Mouse (Mus musculus): Measurements from ENCODE around the gene Flad1. TPM values are rescaled to one million over a fixed set of nuclear protein-coding genes. Genes with fewer than 3 reads are reported as not detected.

Flad1 gene
- polyA plus RNA-seq, 1 experiment from 2014 or later: 28.5 TPM

- Histone ChIP-seq H3K4me2 (ENCODE audit: low read depth, low read length, severe bottlenecking) (peak overlapping the region; percentile 99), H3K27me3 (ENCODE audit: control insufficient read depth, insufficient read depth, low read length) (peaks cover under 1% of the 10 kb centered on the region), H3K36me3 (ENCODE audit: control insufficient read depth, insufficient read depth, low read length) (no peaks in the 10 kb centered on the region), H3K4me1 (replicated peaks; ENCODE audit: control insufficient read depth, insufficient read depth, low read length) (peaks cover 32% of the 10 kb centered on the region), H3K4me3 (ENCODE audit: low read depth, low read length) (peak overlapping the region; percentile 48), H3K9me3 (ENCODE audit: control insufficient read depth, low read length) (no peaks in the 10 kb centered on the region), H3K9ac (ENCODE audit: low read length) (peak overlapping the region; percentile 65), H3K27ac (ENCODE audit: low read depth, low read length) (no peak overlapping the region)
- under 1% methylated on average over 44 of the region's 44 CpGs for whole genome bisulfite sequencing
- ATAC-seq (replicated peaks; ENCODE audit: low FRiP score) (no peak), DNase-seq (ENCODE audit: low spot score) (peak; percentile 84)
These were observed 15.6 kb downstream of the Flad1 start for GRCm38 (mm10) chr3:89395806-89396653.

- DNase-seq (ENCODE audit: low spot score) (no peak), ATAC-seq (replicated peaks; ENCODE audit: low FRiP score) (no peak)
- H3K4me3 ChIP-seq (ENCODE audit: low read depth, low read length): peak overlapping the region; percentile 48
- H3K27me3 ChIP-seq (ENCODE audit: control insufficient read depth, insufficient read depth, low read length): peaks cover 2% of the 10 kb centered on the region
- no peak overlapping the region for H3K27ac ChIP-seq (ENCODE audit: low read depth, low read length)
- H3K4me2 ChIP-seq (ENCODE audit: low read depth, low read length, severe bottlenecking): peak overlapping the region; percentile 99
- H3K9ac ChIP-seq (ENCODE audit: low read length): peak overlapping the region; percentile 30; the same call in 1 of the 2 replicates
- H3K9me3 ChIP-seq (ENCODE audit: control insufficient read depth, low read length): no peaks in the 10 kb centered on the region
- H3K36me3 ChIP-seq (ENCODE audit: control insufficient read depth, insufficient read depth, low read length): no peaks in the 10 kb centered on the region
- H3K4me1 ChIP-seq (replicated peaks; ENCODE audit: control insufficient read depth, insufficient read depth, low read length): peaks cover 36% of the 10 kb centered on the region
- WGBS: 1% methylated on average over 10 of the region's 10 CpGs
These were observed 16.3 kb downstream of the Flad1 start for GRCm38 (mm10) chr3:89395419-89395805.

- peak overlapping the region; percentile 48 for H3K4me3 ChIP-seq (ENCODE audit: low read depth, low read length)
- no peaks in the 10 kb centered on the region for H3K36me3 ChIP-seq (ENCODE audit: control insufficient read depth, insufficient read depth, low read length)
- ATAC-seq (replicated peaks; ENCODE audit: low FRiP score): no peak; the same call in 1 of the 2 replicates
- H3K4me2 ChIP-seq (ENCODE audit: low read depth, low read length, severe bottlenecking): peak overlapping the region; percentile 99
- H3K27me3 ChIP-seq (ENCODE audit: control insufficient read depth, insufficient read depth, low read length): peaks cover 2% of the 10 kb centered on the region
- H3K27ac ChIP-seq (ENCODE audit: low read depth, low read length): no peak overlapping the region
- 0% methylated on average over 12 of the region's 12 CpGs for WGBS
- peak overlapping the region; percentile 30; the same call in 1 of the 2 replicates for H3K9ac ChIP-seq (ENCODE audit: low read length)
- H3K4me1 ChIP-seq (replicated peaks; ENCODE audit: control insufficient read depth, insufficient read depth, low read length): peaks cover 36% of the 10 kb centered on the region
- H3K9me3 ChIP-seq (ENCODE audit: control insufficient read depth, low read length): no peaks in the 10 kb centered on the region
- peak; percentile 90 for DNase-seq (ENCODE audit: low spot score)
These were observed 16.8 kb downstream of the Flad1 start for GRCm38 (mm10) chr3:89394894-89395256.

- Histone ChIP-seq H3K4me3 (ENCODE audit: low read depth, low read length) (peak within 1 kb of the TSS; percentile 48), H3K27me3 (ENCODE audit: control insufficient read depth, insufficient read depth, low read length) (peaks cover 2% of the 10 kb centered on the region)
- ATAC-seq (replicated peaks; ENCODE audit: low FRiP score): peak; percentile 59
These were observed 17.4 kb downstream of the Flad1 start, which contains the start of gene Zbtb7b for GRCm38 (mm10) chr3:89394006-89394893. Gene Zbtb7b (minus strand): TSS chr3:89394776.

GRCm38 (mm10) chr3:89393605-89394004 lies 18.1 kb downstream of the Flad1 start:
- H3K4me2 ChIP-seq (ENCODE audit: low read depth, low read length, severe bottlenecking): peak overlapping the region; percentile 99
- peak overlapping the region; percentile 48 for H3K4me3 ChIP-seq (ENCODE audit: low read depth, low read length)
- peak overlapping the region; percentile 55 for H3K9ac ChIP-seq (ENCODE audit: low read length)
- H3K4me1 ChIP-seq (replicated peaks; ENCODE audit: control insufficient read depth, insufficient read depth, low read length): peaks cover 36% of the 10 kb centered on the region
- peak; percentile 98 for DNase-seq (ENCODE audit: low spot score)
- peak; percentile 94 for ATAC-seq (replicated peaks; ENCODE audit: low FRiP score)
- peak overlapping the region; percentile 71 for H3K27ac ChIP-seq (ENCODE audit: low read depth, low read length)
- no peaks in the 10 kb centered on the region for H3K36me3 ChIP-seq (ENCODE audit: control insufficient read depth, insufficient read depth, low read length)
- no peaks in the 10 kb centered on the region for H3K9me3 ChIP-seq (ENCODE audit: control insufficient read depth, low read length)
- peaks cover 2% of the 10 kb centered on the region for H3K27me3 ChIP-seq (ENCODE audit: control insufficient read depth, insufficient read depth, low read length)
- WGBS: under 1% methylated on average over 15 of the region's 15 CpGs

More at GRCm38 (mm10) chr3:89394006-89394893, 17.4 kb downstream of the Flad1 start, which contains the start of gene Zbtb7b:
- DNase-seq (ENCODE audit: low spot score): peak; percentile 81
- no peaks in the 10 kb centered on the region for H3K36me3 ChIP-seq (ENCODE audit: control insufficient read depth, insufficient read depth, low read length)
- under 1% methylated on average over 41 of the region's 42 CpGs for WGBS
- H3K4me2 ChIP-seq (ENCODE audit: low read depth, low read length, severe bottlenecking): peak within 1 kb of the TSS; percentile 99
- H3K9me3 ChIP-seq (ENCODE audit: control insufficient read depth, low read length): no peaks in the 10 kb centered on the region
- H3K27ac ChIP-seq (ENCODE audit: low read depth, low read length): peak within 1 kb of the TSS; percentile 71
- H3K4me1 ChIP-seq (replicated peaks; ENCODE audit: control insufficient read depth, insufficient read depth, low read length): peaks cover 36% of the 10 kb centered on the region
- peak within 1 kb of the TSS; percentile 55 for H3K9ac ChIP-seq (ENCODE audit: low read length)

GRCm38 (mm10) chr3:89392871-89393311 lies 18.8 kb downstream of the Flad1 start:
- Histone ChIP-seq H3K27ac (ENCODE audit: low read depth, low read length) (no peak overlapping the region), H3K4me2 (ENCODE audit: low read depth, low read length, severe bottlenecking) (peak overlapping the region; percentile 99), H3K9me3 (ENCODE audit: control insufficient read depth, low read length) (no peaks in the 10 kb centered on the region), H3K27me3 (ENCODE audit: control insufficient read depth, insufficient read depth, low read length) (peaks cover 2% of the 10 kb centered on the region), H3K4me3 (ENCODE audit: low read depth, low read length) (peak overlapping the region; percentile 48), H3K9ac (ENCODE audit: low read length) (peak overlapping the region; percentile 65), H3K36me3 (ENCODE audit: control insufficient read depth, insufficient read depth, low read length) (no peaks in the 10 kb centered on the region), H3K4me1 (replicated peaks; ENCODE audit: control insufficient read depth, insufficient read depth, low read length) (peaks cover 36% of the 10 kb centered on the region)
- ATAC-seq (replicated peaks; ENCODE audit: low FRiP score) (no peak), DNase-seq (ENCODE audit: low spot score) (no peak)
- 0% methylated on average over 20 of the region's 24 CpGs for WGBS

- WGBS: under 1% methylated on average over 55 of the region's 56 CpGs
- H3K27ac ChIP-seq (ENCODE audit: low read depth, low read length): no peak overlapping the region
These were observed 19.8 kb downstream of the Flad1 start for GRCm38 (mm10) chr3:89391663-89392511.

More at GRCm38 (mm10) chr3:89391663-89392511, 19.8 kb downstream of the Flad1 start:
- ATAC-seq (replicated peaks; ENCODE audit: low FRiP score) (no peak), DNase-seq (ENCODE audit: low spot score) (peak; percentile 74)
- Histone ChIP-seq H3K4me2 (ENCODE audit: low read depth, low read length, severe bottlenecking) (peak overlapping the region; percentile 99), H3K9me3 (ENCODE audit: control insufficient read depth, low read length) (no peaks in the 10 kb centered on the region), H3K9ac (ENCODE audit: low read length) (peak overlapping the region; percentile 65), H3K4me1 (replicated peaks; ENCODE audit: control insufficient read depth, insufficient read depth, low read length) (peaks cover 36% of the 10 kb centered on the region), H3K4me3 (ENCODE audit: low read depth, low read length) (peak overlapping the region; percentile 48), H3K36me3 (ENCODE audit: control insufficient read depth, insufficient read depth, low read length) (no peaks in the 10 kb centered on the region), H3K27me3 (ENCODE audit: control insufficient read depth, insufficient read depth, low read length) (peaks cover 2% of the 10 kb centered on the region)
